Mouse (Mus musculus) embryonic facial prominence, embryonic 12.5 days (tissue): ENCODE data around the gene Smg7. TPM values are rescaled to one million over a fixed set of nuclear protein-coding genes. Genes with fewer than 3 reads are reported as not detected.

Experiments used
- ATAC-seq: fragments of 200-750 bp; cut with Nextera tagmentation; 2 replicates; pipeline ENCODE4 v1.8.0; 2017; ENCODE audit not compliant: insufficient number of reproducible peaks, insufficient read depth, low FRiP score, low TSS enrichment
- H3K27ac ChIP-seq: fragments of 300-500 bp; sonication (generic); 2 replicates; pipeline ENCODE4 v1.5.1; 2016; ENCODE audit warnings: mild to moderate bottlenecking
- H3K27me3 ChIP-seq: fragments of 300-500 bp; sonication (generic); 2 replicates; pipeline ENCODE4 v1.6.1; 2016; ENCODE audit warnings: mild to moderate bottlenecking, moderate library complexity
- H3K36me3 ChIP-seq: fragments of 300-500 bp; sonication (generic); 2 replicates; pipeline ENCODE4 v1.6.1; 2016; ENCODE audit warnings: mild to moderate bottlenecking
- H3K4me1 ChIP-seq: fragments of 300-500 bp; sonication (generic); 2 replicates; pipeline ENCODE4 v1.6.1; 2016
- H3K4me2 ChIP-seq: fragments of 300-500 bp; sonication (generic); replicated peaks from 2 replicates; pipeline ENCODE4 v1.6.1; 2016; ENCODE audit warnings: mild to moderate bottlenecking, moderate library complexity
- H3K4me3 ChIP-seq: fragments of 300-500 bp; sonication (generic); 2 replicates; pipeline ENCODE4 v1.5.1; 2016; ENCODE audit warnings: mild to moderate bottlenecking
- H3K9ac ChIP-seq: fragments of 300-500 bp; sonication (generic); 2 replicates; pipeline ENCODE4 v1.6.1; 2016; ENCODE audit warnings: mild to moderate bottlenecking, moderate library complexity
- H3K9me3 ChIP-seq: fragments of 300-500 bp; sonication (generic); 2 replicates; pipeline ENCODE4 v1.6.1; 2016; ENCODE audit warnings: mild to moderate bottlenecking, moderate library complexity
- WGBS: fragments of 180-500 bp; shearing (Covaris S2); methylation state at CpG from one replicate; pipeline ENCODE4 v1.1.7; 2016; 5-methylcytosine and 5-hydroxymethylcytosine counted together
- polyA plus RNA-seq: library from polyadenylated mRNA; unstranded; fragments of >200 nt; fragmentation: Nextera tagmentation; extraction: Ambion mirVana; gene quantifications from 2 replicates; pipeline ENCODE4 v1.2.1, GENCODE M21; 2016

Gene Smg7
- 32.2 and 33.2 TPM in 2 replicates for polyA plus RNA-seq

GRCm38 (mm10) chr1:152901765-152902664 is at the start of gene Smg7:
Smg7 (minus strand) TSS chr1:152902646.
- Histone ChIP-seq H3K9me3 (no peaks in the 10 kb centered on the region), H3K27ac (peak within 1 kb of the TSS; percentile 95), H3K4me3 (peak within 1 kb of the TSS; percentile 94), H3K4me2 (peak within 1 kb of the TSS; percentile 97), H3K4me1 (peaks cover 14% of the 10 kb centered on the region), H3K9ac (peak within 1 kb of the TSS; percentile 95), H3K27me3 (no peaks in the 10 kb centered on the region), H3K36me3 (no peaks in the 10 kb centered on the region)
- ATAC-seq: peak; percentile 16
- under 1% methylated on average over 78 of the region's 93 CpGs for WGBS

GRCm38 (mm10) chr1:152942977-152943376 is 40.5 kb upstream of the Smg7 start:
- H3K36me3 ChIP-seq: no peaks in the 10 kb centered on the region
- H3K4me3 ChIP-seq: no peak overlapping the region
- no peaks in the 10 kb centered on the region for H3K9me3 ChIP-seq
- H3K4me1 ChIP-seq: no peaks in the 10 kb centered on the region
- WGBS: 33% methylated on average over 4 of the region's 4 CpGs
- no peak overlapping the region for H3K9ac ChIP-seq
- no peak overlapping the region for H3K4me2 ChIP-seq
- no peak for ATAC-seq
- no peak overlapping the region for H3K27ac ChIP-seq
- H3K27me3 ChIP-seq: no peaks in the 10 kb centered on the region

- Histone ChIP-seq H3K27me3 (no peaks in the 10 kb centered on the region), H3K4me3 (no peak overlapping the region), H3K4me2 (no peak overlapping the region), H3K27ac (no peak overlapping the region), H3K9ac (no peak overlapping the region), H3K4me1 (0 out of 2 replicates have a peak, but pooled peaks cover 4% of the 10 kb centered on the region), H3K36me3 (no peaks in the 10 kb centered on the region), H3K9me3 (no peaks in the 10 kb centered on the region)
- 69% methylated on average over 5 of the region's 5 CpGs for WGBS
- ATAC-seq: no peak
Observed at GRCm38 (mm10) chr1:152936365-152936764, 33.9 kb upstream of the Smg7 start.

- 62% methylated on average over 6 of the region's 6 CpGs for WGBS
- 0 out of 2 replicates have a peak, but pooled peaks cover 4% of the 10 kb centered on the region for H3K4me1 ChIP-seq
- H3K4me2 ChIP-seq: no peak overlapping the region
- no peak overlapping the region for H3K27ac ChIP-seq
- H3K9me3 ChIP-seq: no peaks in the 10 kb centered on the region
- H3K27me3 ChIP-seq: no peaks in the 10 kb centered on the region
- no peak overlapping the region for H3K9ac ChIP-seq
- H3K4me3 ChIP-seq: no peak overlapping the region
- H3K36me3 ChIP-seq: no peaks in the 10 kb centered on the region
- no peak for ATAC-seq
Observed at GRCm38 (mm10) chr1:152935476-152935875, 33.0 kb upstream of the Smg7 start.

GRCm38 (mm10) chr1:152933962-152934361 is 31.5 kb upstream of the Smg7 start:
- H3K4me2 ChIP-seq: 0 out of 2 replicates have a peak overlapping the region, but pooled peaks have one; percentile 12
- H3K36me3 ChIP-seq: no peaks in the 10 kb centered on the region
- 0 out of 2 replicates have a peak, but pooled peaks cover 4% of the 10 kb centered on the region for H3K4me1 ChIP-seq
- no peak for ATAC-seq
- no peak overlapping the region for H3K9ac ChIP-seq
- no peaks in the 10 kb centered on the region for H3K9me3 ChIP-seq
- no peaks in the 10 kb centered on the region for H3K27me3 ChIP-seq
- H3K4me3 ChIP-seq: no peak overlapping the region
- 61% methylated on average over 11 of the region's 11 CpGs for WGBS
- no peak overlapping the region for H3K27ac ChIP-seq

- H3K36me3 ChIP-seq: no peaks in the 10 kb centered on the region
- H3K27me3 ChIP-seq: no peaks in the 10 kb centered on the region
- no peak overlapping the region for H3K4me3 ChIP-seq
- no peak overlapping the region for H3K9ac ChIP-seq
- 84% methylated on average over 3 of the region's 3 CpGs for WGBS
- ATAC-seq: no peak
- H3K4me1 ChIP-seq: no peaks in the 10 kb centered on the region
- no peaks in the 10 kb centered on the region for H3K9me3 ChIP-seq
- H3K4me2 ChIP-seq: no peak overlapping the region
- H3K27ac ChIP-seq: no peak overlapping the region
Observed at GRCm38 (mm10) chr1:152921786-152922185, 19.3 kb upstream of the Smg7 start.

- WGBS: 68% methylated on average over 4 of the region's 4 CpGs
- H3K4me3 ChIP-seq: no peak overlapping the region
- no peak overlapping the region for H3K9ac ChIP-seq
- no peak for ATAC-seq
- no peak overlapping the region for H3K4me2 ChIP-seq
- no peaks in the 10 kb centered on the region for H3K4me1 ChIP-seq
- H3K9me3 ChIP-seq: no peaks in the 10 kb centered on the region
- no peak overlapping the region for H3K27ac ChIP-seq
- H3K27me3 ChIP-seq: no peaks in the 10 kb centered on the region
- no peaks in the 10 kb centered on the region for H3K36me3 ChIP-seq
Observed at GRCm38 (mm10) chr1:152917626-152918025, 15.2 kb upstream of the Smg7 start.

- Histone ChIP-seq H3K4me3 (no peak overlapping the region), H3K27ac (no peak overlapping the region), H3K36me3 (no peaks in the 10 kb centered on the region), H3K4me1 (no peaks in the 10 kb centered on the region), H3K4me2 (no peak overlapping the region), H3K27me3 (no peaks in the 10 kb centered on the region), H3K9me3 (no peaks in the 10 kb centered on the region), H3K9ac (no peak overlapping the region)
- WGBS: 88% methylated on average over 5 of the region's 5 CpGs
- no peak for ATAC-seq
Observed at GRCm38 (mm10) chr1:152916936-152917335, 14.5 kb upstream of the Smg7 start.

- H3K9ac ChIP-seq: no peak overlapping the region
- no peaks in the 10 kb centered on the region for H3K36me3 ChIP-seq
- no peak overlapping the region for H3K4me3 ChIP-seq
- no peaks in the 10 kb centered on the region for H3K27me3 ChIP-seq
- H3K9me3 ChIP-seq: no peaks in the 10 kb centered on the region
- H3K4me2 ChIP-seq: no peak overlapping the region
- ATAC-seq: no peak
- 18% methylated on average over 5 of the region's 5 CpGs for WGBS
- no peaks in the 10 kb centered on the region for H3K4me1 ChIP-seq
- no peak overlapping the region for H3K27ac ChIP-seq
Observed at GRCm38 (mm10) chr1:152915766-152916165, 13.3 kb upstream of the Smg7 start.

GRCm38 (mm10) chr1:152913483-152914460 is 11.3 kb upstream of the Smg7 start:
- H3K9me3 ChIP-seq: no peaks in the 10 kb centered on the region
- no peak overlapping the region for H3K9ac ChIP-seq
- WGBS: 79% methylated on average over 6 of the region's 6 CpGs
- H3K4me1 ChIP-seq: no peaks in the 10 kb centered on the region
- H3K27me3 ChIP-seq: no peaks in the 10 kb centered on the region
- no peak overlapping the region for H3K27ac ChIP-seq
- H3K4me3 ChIP-seq: no peak overlapping the region
- no peak for ATAC-seq
- no peaks in the 10 kb centered on the region for H3K36me3 ChIP-seq
- H3K4me2 ChIP-seq: no peak overlapping the region

GRCm38 (mm10) chr1:152904469-152904868 is 2.0 kb upstream of the Smg7 start:
- Histone ChIP-seq H3K4me3 (peak overlapping the region; percentile 32), H3K4me2 (peak overlapping the region; percentile 97), H3K9ac (no peak overlapping the region), H3K9me3 (no peaks in the 10 kb centered on the region), H3K36me3 (no peaks in the 10 kb centered on the region), H3K27me3 (no peaks in the 10 kb centered on the region), H3K27ac (no peak overlapping the region), H3K4me1 (peaks cover 14% of the 10 kb centered on the region)
- under 1% methylated on average over 14 of the region's 14 CpGs for WGBS
- ATAC-seq: no peak
